Comparison of ENCODE assay signal across 10 mouse cellular contexts in genomic region chr11:99985291-99986092, GRCm38 (mm10). TPM values are rescaled to one million over a fixed set of nuclear protein-coding genes. Genes with fewer than 3 reads are reported as not detected.
DNase-seq lines count a peak whose midpoint lies in the region; ATAC-seq and TF ChIP-seq lines count a peak whose summit lies in the region.
"Had no signal": no experiment of that assay in that cellular context is flagged by ENCODE, and none has a peak within 500 bp of the region (broad histone marks: within the 10 kb centered on the region; RNA-seq: fewer than 3 reads in every experiment).

No protein-coding gene starts in this region.

- H3K27ac ChIP-seq in embryonic facial prominence, embryonic 14.5 days (replicated peaks; ENCODE audit: low read depth, low read length) = no peak overlapping the region
- no peak overlapping the region for H3K27ac ChIP-seq in embryonic facial prominence, embryonic 10.5 days (replicated peaks)
- H3K27ac ChIP-seq in kidney, adult 2 months (ENCODE audit: insufficient read depth, low read depth, low read length) = no peak overlapping the region
- H3K27ac ChIP-seq in intestine, embryonic 15.5 days = no peak overlapping the region

- H3K9ac ChIP-seq in embryonic facial prominence, embryonic 14.5 days (ENCODE audit: low read depth, low read length) = no peak overlapping the region
- H3K9ac ChIP-seq in intestine, embryonic 15.5 days = no peak overlapping the region

- H3K4me1 ChIP-seq in embryonic facial prominence, embryonic 14.5 days (ENCODE audit: control insufficient read depth, insufficient read depth, low read length) = no peaks in the 10 kb centered on the region
- no peaks in the 10 kb centered on the region for H3K4me1 ChIP-seq in embryonic facial prominence, embryonic 10.5 days
- no peaks in the 10 kb centered on the region for H3K4me1 ChIP-seq in kidney, adult 2 months (ENCODE audit: control insufficient read depth, insufficient read depth, low read length)
- no peaks in the 10 kb centered on the region for H3K4me1 ChIP-seq in intestine, embryonic 15.5 days (replicated peaks)

- no peak for DNase-seq in embryonic facial prominence, embryonic 14.5 days (ENCODE audit: low spot score)
- no peak for DNase-seq in embryonic facial prominence, embryonic 10.5 days (ENCODE audit: low spot score)
- DNase-seq in ZHBTc4 (ENCODE audit: low read depth, low spot score) = peak; percentile 22
- DNase-seq in left cerebral cortex, adult 9 months (ENCODE audit: low spot score in 2 of 2) = peak; percentile 43 to 55
- DNase-seq in kidney, adult 2 months = no peak

- H3K4me2 ChIP-seq in embryonic facial prominence, embryonic 14.5 days (ENCODE audit: low read depth, low read length) = no peak overlapping the region
- H3K4me2 ChIP-seq in intestine, embryonic 15.5 days (replicated peaks) = no peak overlapping the region

- ATAC-seq in embryonic facial prominence, embryonic 14.5 days (ENCODE audit: low read depth) = peak; percentile 68; the same call in 1 of the 2 replicates
- peak; percentile 88 for ATAC-seq in frontal cortex, adult (ENCODE audit: low TSS enrichment)
- no peak for ATAC-seq in granulocyte monocyte progenitor cell, adult 5-6 weeks (replicated peaks; ENCODE audit: poor library complexity, severe bottlenecking)
- no peak for ATAC-seq in intestine, embryonic 15.5 days

- no peak overlapping the region for H3K4me3 ChIP-seq in embryonic facial prominence, embryonic 14.5 days (ENCODE audit: low read depth, low read length)
- H3K4me3 ChIP-seq in embryonic facial prominence, embryonic 10.5 days = no peak overlapping the region
- H3K4me3 ChIP-seq in kidney, adult 2 months (ENCODE audit: insufficient read depth, low read depth, low read length) = no peak overlapping the region
- no peak overlapping the region for H3K4me3 ChIP-seq in intestine, embryonic 15.5 days (replicated peaks)

- H3K9me3 ChIP-seq in embryonic facial prominence, embryonic 14.5 days (ENCODE audit: control insufficient read depth, low read length) = no peaks in the 10 kb centered on the region
- H3K9me3 ChIP-seq in embryonic facial prominence, embryonic 10.5 days = no peaks in the 10 kb centered on the region
- H3K9me3 ChIP-seq in intestine, embryonic 15.5 days = no peaks in the 10 kb centered on the region

- no peak for TF ChIP-seq CTCF in kidney, adult 2 months (conservative IDR thresholded peaks at IDR 0.05; ENCODE audit: insufficient read depth, insufficient read length, low read depth, low read length)

- TF ChIP-seq POLR2A in kidney, adult 2 months (IDR thresholded peaks at IDR 0.05; ENCODE audit: low read depth, low read length) = no peak

- no peaks in the 10 kb centered on the region for H3K36me3 ChIP-seq in embryonic facial prominence, embryonic 14.5 days (ENCODE audit: control insufficient read depth, insufficient read depth, low read length)
- H3K36me3 ChIP-seq in embryonic facial prominence, embryonic 10.5 days (replicated peaks) = no peaks in the 10 kb centered on the region
- no peaks in the 10 kb centered on the region for H3K36me3 ChIP-seq in kidney, adult 2 months (ENCODE audit: control insufficient read depth, insufficient read depth, low read length)
- H3K36me3 ChIP-seq in intestine, embryonic 15.5 days = no peaks in the 10 kb centered on the region

- 79% methylated on average over 20 of the region's 20 CpGs for WGBS in embryonic facial prominence, embryonic 14.5 days
- WGBS in embryonic facial prominence, embryonic 10.5 days = 90% methylated on average over 20 of the region's 20 CpGs
- 64% methylated on average over 20 of the region's 20 CpGs for WGBS in kidney, adult 2 months
- WGBS in intestine, embryonic 15.5 days = 78% methylated on average over 20 of the region's 20 CpGs

- H3K27me3 ChIP-seq in embryonic facial prominence, embryonic 14.5 days (replicated peaks; ENCODE audit: control insufficient read depth, insufficient read depth, low read length) = no peaks in the 10 kb centered on the region
- H3K27me3 ChIP-seq in embryonic facial prominence, embryonic 10.5 days (replicated peaks; ENCODE audit: low read depth, poor library complexity, severe bottlenecking) = no peaks in the 10 kb centered on the region
- H3K27me3 ChIP-seq in kidney, adult 2 months (replicated peaks; ENCODE audit: control insufficient read depth, insufficient read depth, low read length) = no peaks in the 10 kb centered on the region
- no peaks in the 10 kb centered on the region for H3K27me3 ChIP-seq in intestine, embryonic 15.5 days (replicated peaks)

RNA-seq across cellular contexts. Expression of gene Krtap16-1, which starts 0.9 kb away (rescaled TPM):
- polyA plus RNA-seq in embryonic facial prominence, embryonic 14.5 days (2014; fragmentation: Nextera tagmentation; extraction: Ambion mirVana) = 0.26 TPM in 1 of 2 replicates, not detected in the other
- not detected in 2 replicates for polyA plus RNA-seq in embryonic facial prominence, embryonic 10.5 days (2016; fragmentation: Nextera tagmentation; extraction: Ambion mirVana)
- not detected in 2 replicates for total RNA-seq in granulocyte monocyte progenitor cell, adult 5-6 weeks (2014; fragmentation: Nextera tagmentation)
- not detected in 2 replicates for total RNA-seq in granulocyte monocyte progenitor cell, adult 5-6 weeks (2017)
- polyA plus RNA-seq in kidney, adult 2 months (2012; rRNA removed) = not detected in 2 replicates
- polyA plus RNA-seq in intestine, embryonic 15.5 days (2015; fragmentation: Nextera tagmentation; extraction: Ambion mirVana) = not detected in 2 replicates
- total RNA-seq: common myeloid progenitor, adult 5-6 weeks; hematopoietic stem cell, adult 5-6 weeks had no signal

RNA-seq across cellular contexts. Expression of gene Krtap29-1, which starts 6.6 kb away (rescaled TPM):
- not detected in 2 replicates for polyA plus RNA-seq in embryonic facial prominence, embryonic 14.5 days (2014; fragmentation: Nextera tagmentation; extraction: Ambion mirVana)
- not detected in 2 replicates for polyA plus RNA-seq in embryonic facial prominence, embryonic 10.5 days (2016; fragmentation: Nextera tagmentation; extraction: Ambion mirVana)
- total RNA-seq in granulocyte monocyte progenitor cell, adult 5-6 weeks (2014; fragmentation: Nextera tagmentation) = not detected in 2 replicates
- total RNA-seq in granulocyte monocyte progenitor cell, adult 5-6 weeks (2017) = not detected in 2 replicates
- polyA plus RNA-seq in kidney, adult 2 months (2012; rRNA removed) = not detected in 2 replicates
- polyA plus RNA-seq in intestine, embryonic 15.5 days (2015; fragmentation: Nextera tagmentation; extraction: Ambion mirVana) = not detected in 2 replicates
- total RNA-seq: common myeloid progenitor, adult 5-6 weeks; hematopoietic stem cell, adult 5-6 weeks had no signal

RNA-seq across cellular contexts. Expression of gene Krtap17-1, which starts 8.3 kb away (rescaled TPM):
- 0.38 and 0.63 TPM in 2 replicates for polyA plus RNA-seq in embryonic facial prominence, embryonic 14.5 days (2014; fragmentation: Nextera tagmentation; extraction: Ambion mirVana)
- polyA plus RNA-seq in embryonic facial prominence, embryonic 10.5 days (2016; fragmentation: Nextera tagmentation; extraction: Ambion mirVana) = not detected in 2 replicates
- total RNA-seq in granulocyte monocyte progenitor cell, adult 5-6 weeks (2014; fragmentation: Nextera tagmentation) = not detected in 2 replicates
- not detected in 2 replicates for total RNA-seq in granulocyte monocyte progenitor cell, adult 5-6 weeks (2017)
- not detected in 2 replicates for polyA plus RNA-seq in kidney, adult 2 months (2012; rRNA removed)
- 0.26 TPM in 1 of 2 replicates, not detected in the other for polyA plus RNA-seq in intestine, embryonic 15.5 days (2015; fragmentation: Nextera tagmentation; extraction: Ambion mirVana)
- total RNA-seq: common myeloid progenitor, adult 5-6 weeks; hematopoietic stem cell, adult 5-6 weeks had no signal

RNA-seq across cellular contexts. Expression of gene Krt33a, which starts 30.5 kb away (rescaled TPM):
- 0.20 and 0.54 TPM in 2 replicates for polyA plus RNA-seq in embryonic facial prominence, embryonic 14.5 days (2014; fragmentation: Nextera tagmentation; extraction: Ambion mirVana)
- not detected in 2 replicates for polyA plus RNA-seq in embryonic facial prominence, embryonic 10.5 days (2016; fragmentation: Nextera tagmentation; extraction: Ambion mirVana)
- total RNA-seq in granulocyte monocyte progenitor cell, adult 5-6 weeks (2014; fragmentation: Nextera tagmentation) = not detected in 2 replicates
- not detected in 2 replicates for total RNA-seq in granulocyte monocyte progenitor cell, adult 5-6 weeks (2017)
- not detected in 2 replicates for polyA plus RNA-seq in kidney, adult 2 months (2012; rRNA removed)
- polyA plus RNA-seq in intestine, embryonic 15.5 days (2015; fragmentation: Nextera tagmentation; extraction: Ambion mirVana) = not detected in 2 replicates
- total RNA-seq: common myeloid progenitor, adult 5-6 weeks; hematopoietic stem cell, adult 5-6 weeks had no signal

RNA-seq across cellular contexts. Expression of gene Krtap9-5, which starts 37.2 kb away (rescaled TPM):
- not detected in 2 replicates for polyA plus RNA-seq in embryonic facial prominence, embryonic 14.5 days (2014; fragmentation: Nextera tagmentation; extraction: Ambion mirVana)
- polyA plus RNA-seq in embryonic facial prominence, embryonic 10.5 days (2016; fragmentation: Nextera tagmentation; extraction: Ambion mirVana) = not detected in 2 replicates
- not detected in 2 replicates for total RNA-seq in granulocyte monocyte progenitor cell, adult 5-6 weeks (2014; fragmentation: Nextera tagmentation)
- not detected in 2 replicates for total RNA-seq in granulocyte monocyte progenitor cell, adult 5-6 weeks (2017)
- polyA plus RNA-seq in kidney, adult 2 months (2012; rRNA removed) = not detected in 2 replicates
- not detected in 2 replicates for polyA plus RNA-seq in intestine, embryonic 15.5 days (2015; fragmentation: Nextera tagmentation; extraction: Ambion mirVana)
- total RNA-seq: common myeloid progenitor, adult 5-6 weeks; hematopoietic stem cell, adult 5-6 weeks had no signal

Comparison
In these comparisons a context has a peak if more than half of its experiments do, and no peak if none do; other contexts are left out.
1. ATAC-seq: peak in embryonic facial prominence, embryonic 14.5 days (single experiment) and frontal cortex, adult (single experiment); none in granulocyte monocyte progenitor cell, adult 5-6 weeks (single experiment) and intestine, embryonic 15.5 days (single experiment).
2. DNase-seq: peak in ZHBTc4 (single experiment) and left cerebral cortex, adult 9 months (2 of 2); none in embryonic facial prominence, embryonic 14.5 days (single experiment), embryonic facial prominence, embryonic 10.5 days (single experiment) and kidney, adult 2 months (single experiment).